Mouse (Mus musculus) E14TG2a.4 (cell line): ENCODE results near the gene Sel1l3.

ENCODE experiments used
- H3K27me3 ChIP-seq: 2 replicates; pipeline ENCODE4 v1.6.1; 2014; ENCODE audit warnings: low read length, control low read depth; ENCODE audit not compliant: insufficient read depth
- H3K36me3 ChIP-seq: 2 replicates; pipeline ENCODE4 v1.6.1; 2014; ENCODE audit warnings: low read length, control low read depth; ENCODE audit not compliant: insufficient read depth
- H3K4me1 ChIP-seq: replicated peaks from 2 replicates; pipeline ENCODE4 v1.6.1; 2014; ENCODE audit warnings: low read depth, low read length, control low read depth
- H3K4me3 ChIP-seq: replicated peaks from 2 replicates; pipeline ENCODE4 v1.5.1; 2014; ENCODE audit warnings: mild to moderate bottlenecking, low read length
- H3K9me3 ChIP-seq: 2 replicates; pipeline ENCODE4 v1.6.1; 2014; ENCODE audit warnings: low read length, control low read depth
- CTCF ChIP-seq: conservative IDR thresholded peaks from 2 replicates; pipeline ENCODE4 v1.5.1; 2014; ENCODE audit warnings: low read length
- NANOG ChIP-seq: IDR thresholded peaks from 2 replicates; pipeline ENCODE4 v1.6.1; 2014; ENCODE audit warnings: borderline replicate concordance, low read length, mixed read lengths
- POU5F1 ChIP-seq: IDR thresholded peaks from 2 replicates; pipeline ENCODE4 v1.6.1; 2014; ENCODE audit warnings: low read length, borderline replicate concordance

Gene Sel1l3

GRCm38 (mm10) chr5:53194421-53194820, 19.3 kb downstream of the Sel1l3 start:
- Histone ChIP-seq H3K27me3 (peaks cover 11% of the 10 kb centered on the region), H3K36me3 (no peaks in the 10 kb centered on the region), H3K9me3 (no peaks in the 10 kb centered on the region), H3K4me3 (no peak overlapping the region), H3K4me1 (no peaks in the 10 kb centered on the region)
- TF ChIP-seq NANOG (no peak), POU5F1 (no peak), CTCF (no peak)

GRCm38 (mm10) chr5:53193092-53194030, 20.4 kb downstream of the Sel1l3 start:
- no peaks in the 10 kb centered on the region for H3K4me1 ChIP-seq
- H3K4me3 ChIP-seq, result no peak overlapping the region
- no peaks in the 10 kb centered on the region for H3K36me3 ChIP-seq
- H3K27me3 ChIP-seq, result peaks cover 11% of the 10 kb centered on the region
- H3K9me3 ChIP-seq, result no peaks in the 10 kb centered on the region
- no peak for TF ChIP-seq NANOG
- no peak for TF ChIP-seq CTCF
- no peak for TF ChIP-seq POU5F1

GRCm38 (mm10) chr5:53188608-53189007, 25.1 kb downstream of the Sel1l3 start:
- no peak overlapping the region for H3K4me3 ChIP-seq
- peaks cover 19% of the 10 kb centered on the region for H3K27me3 ChIP-seq
- no peaks in the 10 kb centered on the region for H3K4me1 ChIP-seq
- H3K9me3 ChIP-seq, result no peaks in the 10 kb centered on the region
- no peaks in the 10 kb centered on the region for H3K36me3 ChIP-seq
- no peak for TF ChIP-seq CTCF
- TF ChIP-seq POU5F1, result no peak
- TF ChIP-seq NANOG, result no peak

- H3K9me3 ChIP-seq, result no peaks in the 10 kb centered on the region
- TF ChIP-seq NANOG (no peak), CTCF (no peak), POU5F1 (no peak)
- no peaks in the 10 kb centered on the region for H3K4me1 ChIP-seq
- peaks cover 19% of the 10 kb centered on the region for H3K27me3 ChIP-seq
- no peaks in the 10 kb centered on the region for H3K36me3 ChIP-seq
- no peak overlapping the region for H3K4me3 ChIP-seq
Measured at GRCm38 (mm10) chr5:53187245-53187644, 26.5 kb downstream of the Sel1l3 start.

GRCm38 (mm10) chr5:53185803-53186202, 27.9 kb downstream of the Sel1l3 start:
- no peak overlapping the region for H3K4me3 ChIP-seq
- TF ChIP-seq POU5F1 (no peak), NANOG (no peak), CTCF (no peak)
- peaks cover 16% of the 10 kb centered on the region for H3K27me3 ChIP-seq
- no peaks in the 10 kb centered on the region for H3K9me3 ChIP-seq
- H3K4me1 ChIP-seq, result no peaks in the 10 kb centered on the region
- H3K36me3 ChIP-seq, result no peaks in the 10 kb centered on the region

- TF ChIP-seq NANOG (no peak), CTCF (no peak), POU5F1 (no peak)
- no peak overlapping the region for H3K4me3 ChIP-seq
- no peaks in the 10 kb centered on the region; the same call in 1 of the 2 replicates for H3K27me3 ChIP-seq
- no peaks in the 10 kb centered on the region for H3K36me3 ChIP-seq
- no peaks in the 10 kb centered on the region for H3K9me3 ChIP-seq
- H3K4me1 ChIP-seq, result peaks cover 32% of the 10 kb centered on the region
Measured at GRCm38 (mm10) chr5:53179965-53180364, 33.8 kb downstream of the Sel1l3 start.

- TF ChIP-seq NANOG, result no peak
- no peak for TF ChIP-seq CTCF
- TF ChIP-seq POU5F1, result no peak
- peaks cover 42% of the 10 kb centered on the region for H3K4me1 ChIP-seq
- no peak overlapping the region for H3K4me3 ChIP-seq
Measured at GRCm38 (mm10) chr5:53176703-53177102, 37.0 kb downstream of the Sel1l3 start.

GRCm38 (mm10) chr5:53176075-53176474, 37.7 kb downstream of the Sel1l3 start:
- Histone ChIP-seq H3K4me3 (no peak overlapping the region), H3K4me1 (peaks cover 42% of the 10 kb centered on the region), H3K9me3 (no peaks in the 10 kb centered on the region), H3K27me3 (no peaks in the 10 kb centered on the region; the same call in 1 of the 2 replicates), H3K36me3 (no peaks in the 10 kb centered on the region)
- no peak for TF ChIP-seq NANOG
- no peak for TF ChIP-seq CTCF
- TF ChIP-seq POU5F1, result no peak

More at GRCm38 (mm10) chr5:53176703-53177102, 37.0 kb downstream of the Sel1l3 start:
- H3K27me3 ChIP-seq, result no peaks in the 10 kb centered on the region; the same call in 1 of the 2 replicates
- H3K9me3 ChIP-seq, result no peaks in the 10 kb centered on the region
- no peaks in the 10 kb centered on the region for H3K36me3 ChIP-seq

- Histone ChIP-seq H3K4me3 (no peak overlapping the region), H3K27me3 (no peaks in the 10 kb centered on the region; the same call in 1 of the 2 replicates), H3K4me1 (peaks cover 42% of the 10 kb centered on the region), H3K9me3 (no peaks in the 10 kb centered on the region), H3K36me3 (no peaks in the 10 kb centered on the region)
- TF ChIP-seq NANOG, result no peak
- no peak for TF ChIP-seq CTCF
- no peak for TF ChIP-seq POU5F1
Measured at GRCm38 (mm10) chr5:53175195-53175594, 38.5 kb downstream of the Sel1l3 start.
